Mouse (Mus musculus) MEL (cell line): ENCODE results near the gene Slc37a4. TPM values are rescaled to one million over a fixed set of nuclear protein-coding genes. Genes with fewer than 3 reads are reported as not detected.

ENCODE experiments used
- DNase-seq: peaks from one replicate; pipeline ENCODE4 v3.0.0; 2011; ENCODE audit warnings: low read depth, low spot score
- H3K27ac ChIP-seq: 2 replicates; pipeline ENCODE4 v1.5.1; 2012; ENCODE audit warnings: low read depth, mild to moderate bottlenecking, control low read depth, low read length, moderate library complexity; ENCODE audit not compliant: control insufficient read depth
- H3K27me3 ChIP-seq, 2 experiments: fragments of 150-350 bp in 1 of 2; sonication (generic) in 1 of 2; 2 replicates each; pipeline ENCODE4 v1.6.1; 2012; ENCODE audit warnings: low read length in 2 of 2, mild to moderate bottlenecking in 2 of 2, improper control_type of control experiment in 1 of 2, moderate library complexity in 1 of 2; ENCODE audit not compliant: insufficient read depth in 2 of 2, control insufficient read depth in 1 of 2
- H3K36me3 ChIP-seq, 2 experiments: 2 replicates each; pipeline ENCODE4 v1.6.1; 2012 to 2014; ENCODE audit warnings: low read length in 2 of 2, improper control_type of control experiment in 1 of 2, inconsistent platforms in 1 of 2, mild to moderate bottlenecking in 1 of 2; ENCODE audit not compliant: insufficient read depth in 2 of 2, control insufficient read depth in 1 of 2
- H3K4me1 ChIP-seq, 2 experiments: fragments of 150-350 bp in 1 of 2; sonication (generic) in 1 of 2; 2 replicates each; pipeline ENCODE4 v1.6.1; 2012; ENCODE audit warnings: low read length in 2 of 2, improper control_type of control experiment in 1 of 2, mild to moderate bottlenecking in 1 of 2; ENCODE audit not compliant: insufficient read depth in 2 of 2, control insufficient read depth in 1 of 2
- H3K4me3 ChIP-seq, 2 experiments: fragments of 150-350 bp in 1 of 2; sonication (generic) in 1 of 2; 2 replicates each; pipeline ENCODE4 v1.5.1; 2012; ENCODE audit warnings: low read depth in 2 of 2, low read length in 2 of 2, mild to moderate bottlenecking in 2 of 2, moderate library complexity in 2 of 2, control low read depth in 1 of 2, improper control_type of control experiment in 1 of 2; ENCODE audit not compliant: control insufficient read depth in 1 of 2, insufficient read depth in 1 of 2
- H3K79me2 ChIP-seq: 2 replicates; pipeline ENCODE4 v1.6.1; 2012; ENCODE audit warnings: mild to moderate bottlenecking, low read length, moderate library complexity; ENCODE audit not compliant: control insufficient read depth, poor library complexity, insufficient read depth
- H3K9ac ChIP-seq: 2 replicates; pipeline ENCODE4 v1.6.1; 2012; ENCODE audit warnings: low read depth, mild to moderate bottlenecking, control low read depth, low read length, moderate library complexity; ENCODE audit not compliant: control insufficient read depth, poor library complexity, severe bottlenecking
- H3K9me3 ChIP-seq: fragments of 150-350 bp; sonication (generic); replicated peaks from 2 replicates; pipeline ENCODE4 v1.6.1; 2012; ENCODE audit warnings: mild to moderate bottlenecking, low read length, improper control_type of control experiment, moderate library complexity; ENCODE audit not compliant: insufficient read depth
- BHLHE40 ChIP-seq: IDR thresholded peaks from 2 replicates; pipeline ENCODE4 v1.6.1; 2012; ENCODE audit warnings: low read depth, mild to moderate bottlenecking, inconsistent platforms, low read length, improper control_type of control experiment, borderline replicate concordance
- CHD1 ChIP-seq: IDR thresholded peaks from 2 replicates; pipeline ENCODE4 v1.6.1; 2012; ENCODE audit warnings: low read depth, mild to moderate bottlenecking, inconsistent platforms, low read length, improper control_type of control experiment
- CHD2 ChIP-seq: IDR thresholded peaks from 2 replicates; pipeline ENCODE4 v1.6.1; 2011; ENCODE audit warnings: low read length, improper control_type of control experiment
- E2F4 ChIP-seq: IDR thresholded peaks from 2 replicates; pipeline ENCODE4 v1.6.1; 2011; ENCODE audit warnings: low read depth, low read length, improper control_type of control experiment, borderline replicate concordance
- ELF1 ChIP-seq: IDR thresholded peaks from 2 replicates; pipeline ENCODE4 v1.6.1; 2014; ENCODE audit warnings: low read depth, mild to moderate bottlenecking, inconsistent platforms, low read length, improper control_type of control experiment, moderate library complexity
- EP300 ChIP-seq, 2 experiments: IDR thresholded peaks; 2 replicates each; pipeline ENCODE4 v1.6.1; 2011; ENCODE audit warnings: improper control_type of control experiment in 2 of 2, low read length in 2 of 2, low read depth in 1 of 2, mild to moderate bottlenecking in 1 of 2
- ETS1 ChIP-seq: IDR thresholded peaks from 2 replicates; pipeline ENCODE4 v1.6.1; 2012; ENCODE audit warnings: low read depth, mild to moderate bottlenecking, inconsistent platforms, low read length, improper control_type of control experiment, moderate library complexity
- GABPA ChIP-seq: IDR thresholded peaks from 2 replicates; pipeline ENCODE4 v1.6.1; 2012; ENCODE audit warnings: low read depth, mild to moderate bottlenecking, inconsistent platforms, low read length, improper control_type of control experiment, moderate library complexity
- GATA1 ChIP-seq: IDR thresholded peaks from 2 replicates; pipeline ENCODE4 v1.6.1; 2011; ENCODE audit warnings: low read depth, low read length, improper control_type of control experiment
- HCFC1 ChIP-seq: IDR thresholded peaks from 2 replicates; pipeline ENCODE4 v1.6.1; 2012; ENCODE audit warnings: low read depth, mild to moderate bottlenecking, inconsistent platforms, low read length, improper control_type of control experiment, moderate library complexity
- JUND ChIP-seq: IDR thresholded peaks from 2 replicates; pipeline ENCODE4 v1.6.1; 2011; ENCODE audit warnings: low read depth, mild to moderate bottlenecking, improper control_type of control experiment, low read length
- KAT2A ChIP-seq: conservative IDR thresholded peaks from 2 replicates; pipeline ENCODE4 v1.6.1; 2012; ENCODE audit warnings: low read depth, low read length, improper control_type of control experiment, inconsistent platforms
- MAFK ChIP-seq: IDR thresholded peaks from 2 replicates; pipeline ENCODE4 v1.6.1; 2011; ENCODE audit warnings: low read depth, mild to moderate bottlenecking, low read length, improper control_type of control experiment, borderline replicate concordance
- MAX ChIP-seq: IDR thresholded peaks from 2 replicates; pipeline ENCODE4 v1.6.1; 2011; ENCODE audit warnings: low read length, improper control_type of control experiment
- MEF2A ChIP-seq: IDR thresholded peaks from 2 replicates; pipeline ENCODE4 v1.6.1; 2014; ENCODE audit warnings: low read depth, mild to moderate bottlenecking, inconsistent platforms, low read length, improper control_type of control experiment; ENCODE audit not compliant: poor library complexity, insufficient replicate concordance, severe bottlenecking; ENCODE audit errors: extremely low read depth
- MYB ChIP-seq: IDR thresholded peaks from 2 replicates; pipeline ENCODE4 v1.6.1; 2011; ENCODE audit warnings: mild to moderate bottlenecking, low read depth, low read length, improper control_type of control experiment
- MYC ChIP-seq: IDR thresholded peaks from 2 replicates; pipeline ENCODE4 v1.6.1; 2011; ENCODE audit warnings: low read depth, mild to moderate bottlenecking, low read length, improper control_type of control experiment, moderate library complexity
- NELFE ChIP-seq: IDR thresholded peaks from 2 replicates; pipeline ENCODE4 v1.6.1; 2011; ENCODE audit warnings: low read depth, low read length, improper control_type of control experiment
- NRF1 ChIP-seq: IDR thresholded peaks from 2 replicates; pipeline ENCODE4 v1.6.1; 2014; ENCODE audit warnings: low read depth, mild to moderate bottlenecking, inconsistent platforms, low read length, improper control_type of control experiment, moderate library complexity; ENCODE audit not compliant: poor library complexity, insufficient read depth, severe bottlenecking
- POLR2A ChIP-seq, 2 experiments: IDR thresholded peaks; 2 replicates each; pipeline ENCODE4 v1.6.1; 2011 to 2012; ENCODE audit warnings: low read length in 2 of 2, mild to moderate bottlenecking in 2 of 2, control low read depth in 1 of 2, improper control_type of control experiment in 1 of 2, low read depth in 1 of 2, moderate library complexity in 1 of 2; ENCODE audit not compliant: control insufficient read depth in 1 of 2, insufficient read depth in 1 of 2, poor library complexity in 1 of 2
- POLR2AphosphoS2 ChIP-seq: IDR thresholded peaks from 2 replicates; pipeline ENCODE4 v1.6.1; 2011; ENCODE audit warnings: low read length, improper control_type of control experiment
- POLR2AphosphoS5 ChIP-seq: IDR thresholded peaks from 2 replicates; pipeline ENCODE4 v1.6.1; 2012; ENCODE audit warnings: low read depth, borderline replicate concordance, mild to moderate bottlenecking, inconsistent platforms, low read length, moderate library complexity, mixed read lengths
- RAD21 ChIP-seq: IDR thresholded peaks from 2 replicates; pipeline ENCODE4 v1.6.1; 2011; ENCODE audit warnings: mild to moderate bottlenecking, low read depth, low read length, improper control_type of control experiment
- RCOR1 ChIP-seq: IDR thresholded peaks from 2 replicates; pipeline ENCODE4 v1.6.1; 2012; ENCODE audit warnings: low read depth, mild to moderate bottlenecking, inconsistent platforms, low read length, improper control_type of control experiment
- SIN3A ChIP-seq: IDR thresholded peaks from 2 replicates; pipeline ENCODE4 v1.6.1; 2012; ENCODE audit warnings: low read length, improper control_type of control experiment, inconsistent platforms
- SMC3 ChIP-seq: IDR thresholded peaks from 2 replicates; pipeline ENCODE4 v1.6.1; 2011; ENCODE audit warnings: low read depth, low read length, improper control_type of control experiment
- TAL1 ChIP-seq: IDR thresholded peaks from 2 replicates; pipeline ENCODE4 v1.6.1; 2012; ENCODE audit warnings: mild to moderate bottlenecking, inconsistent platforms, low read length, moderate library complexity, mixed read lengths
- TBP ChIP-seq: IDR thresholded peaks from 2 replicates; pipeline ENCODE4 v1.8.0; 2011; ENCODE audit warnings: low read depth, low read length, improper control_type of control experiment
- TCF12 ChIP-seq: IDR thresholded peaks from 2 replicates; pipeline ENCODE4 v1.6.1; 2014; ENCODE audit warnings: low read depth, mild to moderate bottlenecking, inconsistent platforms, low read length, improper control_type of control experiment, moderate library complexity
- UBTF ChIP-seq: IDR thresholded peaks from 2 replicates; pipeline ENCODE4 v1.6.1; 2012; ENCODE audit warnings: low read depth, mild to moderate bottlenecking, inconsistent platforms, low read length, improper control_type of control experiment, moderate library complexity, borderline replicate concordance; ENCODE audit not compliant: insufficient read depth
- USF1 ChIP-seq: IDR thresholded peaks from 2 replicates; pipeline ENCODE4 v1.6.1; 2014; ENCODE audit warnings: low read depth, mild to moderate bottlenecking, inconsistent platforms, low read length, improper control_type of control experiment, moderate library complexity
- USF2 ChIP-seq, 2 experiments: IDR thresholded peaks; 2 replicates each; pipeline ENCODE4 v1.6.1; 2011 to 2012; ENCODE audit warnings: improper control_type of control experiment in 2 of 2, low read length in 2 of 2, borderline replicate concordance in 1 of 2, inconsistent platforms in 1 of 2, low read depth in 1 of 2, mild to moderate bottlenecking in 1 of 2; ENCODE audit not compliant: insufficient read depth in 1 of 2
- ZC3H11A ChIP-seq: IDR thresholded peaks from 2 replicates; pipeline ENCODE4 v1.6.1; 2012; ENCODE audit warnings: low read depth, mild to moderate bottlenecking, inconsistent platforms, low read length, improper control_type of control experiment
- ZKSCAN1 ChIP-seq: IDR thresholded peaks from 2 replicates; pipeline ENCODE4 v1.6.1; 2012; ENCODE audit warnings: low read depth, mild to moderate bottlenecking, inconsistent platforms, low read length, improper control_type of control experiment, moderate library complexity
- ZMIZ1 ChIP-seq: IDR thresholded peaks from 2 replicates; pipeline ENCODE4 v1.6.1; 2012; ENCODE audit warnings: low read depth, mild to moderate bottlenecking, inconsistent platforms, low read length, improper control_type of control experiment, moderate library complexity
- ZNF384 ChIP-seq: IDR thresholded peaks from 2 replicates; pipeline ENCODE4 v1.6.1; 2012; ENCODE audit warnings: low read depth, mild to moderate bottlenecking, inconsistent platforms, low read length, improper control_type of control experiment
- polyA plus RNA-seq, 2 experiments: library from polyadenylated mRNA; stranded (reverse) in 1 of 2; unstranded in 1 of 2; fragments of >175 nt in 1 of 2; fragments of >200 nt in 1 of 2; gene quantifications; 2 replicates each; pipeline versions ENCODE4 v1.2.1 to v1.2.4; 2012; ENCODE audit warnings: low replicate concordance in 2 of 2, low read depth in 1 of 2; ENCODE audit not compliant: insufficient read length in 2 of 2, insufficient read depth in 1 of 2, missing spikeins in 1 of 2
- total RNA-seq: library from RNA; depleted of rRNA; stranded (reverse); fragments of 300-350 nt; gene quantifications from 2 replicates; pipeline ENCODE4 v1.2.3, GENCODE M21; 2012

The Slc37a4 gene
- total and polyA plus RNA-seq, 3 experiments = 29.0 to 35.3 TPM; not detected in 1

DNA sequence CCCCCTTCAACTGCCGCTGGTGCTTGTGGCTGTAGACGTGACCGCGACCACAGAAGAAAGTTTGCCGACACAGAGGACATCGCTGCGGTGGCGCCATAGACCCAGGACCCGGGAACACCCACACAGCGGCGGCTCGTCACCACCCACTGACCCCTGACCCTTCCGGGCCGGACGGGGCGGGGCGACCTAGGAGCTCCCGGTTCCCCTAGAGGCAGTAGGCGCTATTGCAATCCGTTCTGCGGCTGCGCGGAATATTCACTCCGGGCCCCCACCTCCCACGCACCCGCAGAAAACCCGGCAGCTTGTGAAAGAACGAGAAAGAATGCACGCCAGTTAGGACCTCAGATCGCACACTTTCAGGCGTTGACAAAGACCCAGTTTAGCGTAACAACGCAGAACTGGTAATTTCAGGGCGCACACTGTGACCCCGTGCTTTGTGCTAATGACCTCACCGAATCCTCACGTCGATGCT is 21.3 kb downstream of the Slc37a4 start:
- no peaks in the 10 kb centered on the region for H3K9me3 ChIP-seq
- peaks cover 0 to 21% of the 10 kb centered on the region in 2 experiments; a peak in 2 of 4 replicates for H3K36me3 ChIP-seq
- DNase-seq = peak; percentile 90
- peaks cover 10% of the 10 kb centered on the region for H3K79me2 ChIP-seq
- H3K27me3 ChIP-seq = no peaks in the 10 kb centered on the region
- H3K4me3 ChIP-seq = peak overlapping the region; percentile 80 to 95
- H3K27ac ChIP-seq = peak overlapping the region; percentile 82
- peak overlapping the region; percentile 78 for H3K9ac ChIP-seq
- H3K4me1 ChIP-seq = peaks cover 3 to 14% of the 10 kb centered on the region in 2 experiments; a peak in 3 of 4 replicates
- TF ChIP-seq BHLHE40 (no peak), CHD2 (no peak), E2F4 (no peak), ELF1 (peak; percentile 58; the same call in 1 of the 2 replicates), MEF2A (0 out of 2 replicates have a peak, but pooled peaks have one; percentile 30), TCF12 (peak; percentile 44), SIN3A (peak; percentile 65), SMC3 (no peak), ZKSCAN1 (no peak), MAFK (no peak), POLR2AphosphoS2 (peak; percentile 84), POLR2A (IDR thresholded peaks at IDR 0.05; ENCODE audit: control insufficient read depth in 1 of 2, insufficient read depth in 1 of 2, low read depth in 1 of 2, low read length in 2 of 2, poor library complexity in 1 of 2) (peak; percentile 40 to 82; a peak in 3 of 4 replicates), EP300 (IDR thresholded peaks at IDR 0.05; ENCODE audit: low read depth in 1 of 2, low read length in 2 of 2) (peak in 1 of 2 experiments; percentile 53; a peak in 2 of 4 replicates), MYC (peak; percentile 54; the same call in 1 of the 2 replicates), CHD1 (no peak), ZNF384 (no peak), RCOR1 (no peak; the same call in 1 of the 2 replicates), NELFE (peak; percentile 86), GATA1 (no peak), ETS1 (peak; percentile 5; the same call in 1 of the 2 replicates), HCFC1 (peak; percentile 84), MAX (no peak; the same call in none of the 2 replicates), TAL1 (no peak), KAT2A (no peak; the same call in 1 of the 2 replicates), USF2 (IDR thresholded peaks at IDR 0.05; ENCODE audit: borderline replicate concordance in 1 of 2, insufficient read depth in 1 of 2, low read depth in 1 of 2, low read length in 2 of 2) (no peak), ZMIZ1 (no peak), USF1 (no peak), TBP (peak; percentile 70; the same call in 1 of the 2 replicates), GABPA (0 out of 2 replicates have a peak, but pooled peaks have one; percentile 41), RAD21 (no peak), NRF1 (peak; percentile 75), MYB (no peak), UBTF (no peak), ZC3H11A (no peak), POLR2AphosphoS5 (no peak), JUND (no peak)
